Mouse (Mus musculus) thymus, adult 2 months (tissue): Measurements from ENCODE around the gene Hoxd4.

Experiments
- CTCF ChIP-seq: fragments of 200-500 bp; IDR thresholded peaks from 2 replicates; pipeline ENCODE4 v1.5.1; 2012; ENCODE audit warnings: mild to moderate bottlenecking, control low read depth, low read length, moderate library complexity, borderline replicate concordance; ENCODE audit not compliant: control insufficient read depth, poor library complexity, insufficient read depth; ENCODE audit errors: extremely low read depth
- POLR2A ChIP-seq: fragments of 200-500 bp; IDR thresholded peaks from 2 replicates; pipeline ENCODE4 v1.6.1; 2012; ENCODE audit warnings: mild to moderate bottlenecking, low read length, control low read depth, moderate library complexity; ENCODE audit not compliant: control insufficient read depth, poor library complexity, insufficient read depth; ENCODE audit errors: extremely low read depth

GRCm38 (mm10) chr2:74693432-74693827 lies 18.3 kb upstream of the Hoxd4 start:
- TF ChIP-seq CTCF = no peak
- TF ChIP-seq POLR2A = no peak
